Mouse (Mus musculus): ENCODE results near the gene Hspb1.

DNA sequence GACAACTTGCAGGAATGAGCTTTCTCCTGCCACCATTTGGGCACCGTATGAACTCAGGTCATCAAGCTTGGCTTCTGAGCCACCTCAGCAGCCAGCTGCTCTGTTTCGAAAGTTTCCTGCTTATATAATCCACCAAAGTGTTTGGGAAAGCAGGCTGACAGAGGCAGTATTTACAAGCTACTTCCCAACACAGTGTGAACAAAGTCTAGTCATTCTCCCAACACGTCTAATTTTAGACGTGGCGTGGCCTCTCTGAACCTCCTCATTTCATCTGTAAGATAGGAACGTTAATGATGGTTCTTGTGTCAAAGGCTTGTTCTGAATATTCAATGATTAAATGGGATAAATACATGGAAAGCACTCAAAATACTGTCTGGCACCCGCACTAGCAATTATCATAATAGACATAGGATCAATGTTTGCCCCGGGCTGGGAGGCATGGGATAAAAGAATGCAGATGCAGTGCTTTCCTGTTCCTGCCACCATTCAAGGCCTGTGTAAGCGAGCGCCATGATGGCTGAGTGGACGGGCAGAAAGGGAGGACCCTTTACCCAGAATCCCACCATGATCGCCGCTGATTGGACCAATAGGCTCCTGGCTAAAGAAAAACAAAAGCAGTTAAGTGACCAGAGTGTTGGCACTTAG, 41.9 kb upstream of the Hspb1 start:
- TF ChIP-seq POLR2A (IDR thresholded peaks at IDR 0.05; ENCODE audit: control insufficient read depth, low read depth, low read length) (no peak), CTCF (IDR thresholded peaks at IDR 0.05; ENCODE audit: control insufficient read depth, insufficient read depth, insufficient replicate concordance, low read depth, low read length) (no peak)

Measured in testis, adult 2 months (tissue).